Mouse (Mus musculus) heart, embryonic 10.5 days (tissue): ENCODE measurements around the gene Gm17651. TPM values are rescaled to one million over a fixed set of nuclear protein-coding genes. Genes with fewer than 3 reads are reported as not detected.

Experiments used
- DNase-seq: peaks from one replicate; pipeline ENCODE4 v3.0.0-alpha.2; 2017; ENCODE audit warnings: low spot score
- H3K27ac ChIP-seq: fragments of 300-500 bp; sonication (generic); 2 replicates; pipeline ENCODE4 v1.5.1; 2016; ENCODE audit warnings: mild to moderate bottlenecking
- H3K27me3 ChIP-seq: fragments of 300-500 bp; sonication (generic); 2 replicates; pipeline ENCODE4 v1.6.1; 2016; ENCODE audit warnings: mild to moderate bottlenecking; ENCODE audit not compliant: poor library complexity, insufficient read depth, severe bottlenecking
- H3K36me3 ChIP-seq: fragments of 300-500 bp; sonication (generic); 2 replicates; pipeline ENCODE4 v1.6.1; 2016; ENCODE audit warnings: mild to moderate bottlenecking, moderate library complexity
- H3K4me1 ChIP-seq: fragments of 300-500 bp; sonication (generic); 2 replicates; pipeline ENCODE4 v1.6.1; 2016; ENCODE audit warnings: mild to moderate bottlenecking
- H3K4me3 ChIP-seq: fragments of 300-500 bp; sonication (generic); 2 replicates; pipeline ENCODE4 v1.5.1; 2016; ENCODE audit warnings: mild to moderate bottlenecking, moderate library complexity
- H3K9me3 ChIP-seq: fragments of 300-500 bp; sonication (generic); 2 replicates; pipeline ENCODE4 v1.6.1; 2016; ENCODE audit warnings: mild to moderate bottlenecking, moderate library complexity
- WGBS: fragments of 180-500 bp; shearing (Covaris S2); methylation state at CpG from one replicate; pipeline ENCODE4 v1.1.7; 2016; 5-methylcytosine and 5-hydroxymethylcytosine counted together
- microRNA-seq: library from miRNA; unstranded; fragments of <30 nt; microRNA quantifications from one replicate; pipeline ENCODE4, GENCODE M21; 2017
- polyA plus RNA-seq: library from polyadenylated mRNA; unstranded; fragments of >200 nt; fragmentation: Nextera tagmentation; extraction: Ambion mirVana; gene quantifications from 2 replicates; pipeline ENCODE4 v1.2.1, GENCODE M21; 2016

Gm17651 gene
- polyA plus RNA-seq, 1 experiment from 2014 or later: not detected

DNA sequence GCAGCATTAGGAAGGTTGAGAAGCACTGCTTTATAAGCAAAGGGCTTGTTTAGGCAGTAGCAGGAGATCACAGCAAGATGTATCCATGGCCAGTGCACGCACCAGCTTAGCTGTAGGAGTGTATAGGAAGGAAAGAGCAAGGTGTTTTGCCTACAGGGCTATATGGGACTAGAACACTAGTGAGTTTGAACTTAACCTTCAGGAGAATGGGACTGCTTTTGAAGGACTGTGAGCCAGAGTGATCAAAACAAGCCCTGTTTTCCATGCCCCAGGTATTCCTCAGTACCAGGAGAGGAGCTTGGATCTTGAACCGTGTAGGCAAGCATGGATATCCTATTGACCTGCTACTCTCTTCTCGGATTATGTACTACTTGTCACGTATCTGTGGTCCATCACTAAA lies 33.1 kb downstream of the Gm17651 start:
- no peak for DNase-seq
- no peaks in the 10 kb centered on the region for H3K27me3 ChIP-seq
- no peaks in the 10 kb centered on the region for H3K36me3 ChIP-seq
- no peak overlapping the region for H3K4me3 ChIP-seq
- H3K9me3 ChIP-seq: no peaks in the 10 kb centered on the region
- no peaks in the 10 kb centered on the region for H3K4me1 ChIP-seq
- 93% methylated on average over 4 of the region's 4 CpGs for WGBS
- no peak overlapping the region for H3K27ac ChIP-seq

DNA sequence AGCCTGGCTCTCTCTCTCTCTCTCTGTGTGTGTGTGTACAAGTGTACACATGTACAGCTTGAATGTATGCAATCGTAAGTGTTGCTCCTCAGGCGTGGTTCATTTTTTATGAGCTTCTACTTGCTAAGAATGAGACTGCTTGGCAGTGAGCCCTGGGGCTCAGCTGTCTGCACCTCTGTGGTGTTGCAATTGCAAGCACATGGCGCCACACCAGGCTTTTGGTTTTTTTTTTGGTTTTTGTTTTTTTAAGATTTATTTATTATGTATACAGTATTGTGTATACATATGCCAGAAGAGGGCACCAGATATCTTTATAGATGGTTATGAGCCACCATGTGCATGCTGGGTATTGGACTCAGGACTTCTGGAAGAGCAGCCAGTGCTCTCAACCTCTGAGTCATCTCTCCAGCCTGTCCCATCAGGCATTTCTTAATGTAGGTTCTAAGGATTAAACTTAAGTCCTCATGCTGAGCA lies 40.2 kb downstream of the Gm17651 start:
- no peaks in the 10 kb centered on the region for H3K36me3 ChIP-seq
- no peaks in the 10 kb centered on the region for H3K4me1 ChIP-seq
- no peak for DNase-seq
- 82% methylated on average over 3 of the region's 3 CpGs for WGBS
- H3K27me3 ChIP-seq: no peaks in the 10 kb centered on the region
- no peaks in the 10 kb centered on the region for H3K9me3 ChIP-seq
- no peak overlapping the region for H3K4me3 ChIP-seq
- no peak overlapping the region for H3K27ac ChIP-seq

DNA sequence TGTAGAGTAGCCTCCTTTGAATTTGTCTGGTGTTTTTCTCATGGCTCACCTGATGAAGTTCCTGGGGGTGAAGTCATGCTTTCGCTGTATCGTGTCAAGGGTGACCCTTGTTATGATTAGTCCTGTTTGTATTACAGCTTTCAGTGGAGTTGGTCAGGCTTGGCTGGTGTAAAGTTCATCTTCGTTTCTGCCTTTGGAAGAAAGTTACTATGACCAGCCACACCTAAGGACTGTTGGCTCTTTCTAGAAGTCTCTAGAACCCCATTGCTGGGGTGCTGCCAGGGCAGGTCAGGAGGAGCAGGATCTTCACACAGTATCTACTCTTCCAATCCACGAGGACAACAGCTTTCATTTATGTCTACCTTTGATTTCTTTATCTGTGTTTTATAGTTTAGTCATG lies 41.0 kb downstream of the Gm17651 start:
- H3K36me3 ChIP-seq: no peaks in the 10 kb centered on the region
- DNase-seq: no peak
- H3K27me3 ChIP-seq: no peaks in the 10 kb centered on the region
- H3K27ac ChIP-seq: no peak overlapping the region
- 78% methylated on average over 4 of the region's 4 CpGs for WGBS
- H3K4me1 ChIP-seq: peaks cover 7% of the 10 kb centered on the region; the same call in 1 of the 2 replicates
- H3K4me3 ChIP-seq: no peak overlapping the region
- H3K9me3 ChIP-seq: no peaks in the 10 kb centered on the region

DNA sequence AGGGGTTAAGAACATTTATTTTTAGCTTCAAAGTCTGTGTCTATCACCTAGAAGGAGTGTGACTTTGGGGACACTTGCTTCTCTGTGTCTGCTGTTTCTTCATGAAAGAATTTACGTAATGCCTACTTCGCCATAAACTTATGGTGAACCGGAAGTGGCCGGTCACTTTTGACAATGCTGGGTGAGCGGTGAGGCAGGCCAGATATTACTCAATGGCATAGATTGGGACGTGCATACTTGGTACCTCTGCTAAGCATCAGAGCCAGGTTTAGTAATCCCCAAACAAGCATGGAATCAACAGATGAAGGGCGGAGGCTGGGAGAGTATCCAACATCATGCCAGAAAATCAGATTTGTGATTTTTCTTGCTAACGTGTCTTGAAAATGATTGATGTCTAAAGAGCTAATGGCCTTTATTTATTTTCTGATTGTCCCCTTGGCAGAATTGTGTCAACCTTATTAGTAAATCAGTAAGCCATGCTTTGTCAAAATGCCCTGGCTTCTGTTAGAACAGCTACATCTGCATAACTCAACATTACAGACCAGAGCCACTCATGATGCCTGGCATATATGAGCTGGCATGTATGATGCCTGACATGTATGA lies 43.1 kb downstream of the Gm17651 start:
- no peak for DNase-seq
- Histone ChIP-seq H3K4me1 (peaks cover 11% of the 10 kb centered on the region; the same call in 1 of the 2 replicates), H3K27me3 (no peaks in the 10 kb centered on the region), H3K27ac (no peak overlapping the region), H3K9me3 (no peaks in the 10 kb centered on the region), H3K36me3 (no peaks in the 10 kb centered on the region), H3K4me3 (no peak overlapping the region)
- 79% methylated on average over 8 of the region's 8 CpGs for WGBS

DNA sequence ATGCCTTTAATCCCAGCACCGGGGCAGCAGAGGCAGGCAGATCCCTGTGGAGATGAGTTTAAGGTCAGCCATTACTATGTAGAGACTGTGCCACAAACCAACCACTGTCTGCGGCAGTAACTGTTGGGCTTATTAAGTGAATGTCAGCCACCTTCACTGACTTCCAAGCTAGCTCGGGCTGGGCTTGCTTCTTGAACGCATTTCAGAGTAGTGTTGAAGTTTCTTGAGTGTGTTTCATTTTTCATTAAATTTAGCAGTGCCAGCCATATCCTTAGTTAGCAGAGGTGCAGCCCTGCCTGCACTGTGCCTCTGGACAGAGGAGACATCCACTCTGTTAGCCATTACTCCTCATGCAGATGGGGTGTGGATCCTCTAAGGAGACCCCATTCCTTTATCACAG lies 43.7 kb downstream of the Gm17651 start:
- H3K4me1 ChIP-seq: peaks cover 11% of the 10 kb centered on the region; the same call in 1 of the 2 replicates
- WGBS: 89% methylated on average over 4 of the region's 4 CpGs

DNA sequence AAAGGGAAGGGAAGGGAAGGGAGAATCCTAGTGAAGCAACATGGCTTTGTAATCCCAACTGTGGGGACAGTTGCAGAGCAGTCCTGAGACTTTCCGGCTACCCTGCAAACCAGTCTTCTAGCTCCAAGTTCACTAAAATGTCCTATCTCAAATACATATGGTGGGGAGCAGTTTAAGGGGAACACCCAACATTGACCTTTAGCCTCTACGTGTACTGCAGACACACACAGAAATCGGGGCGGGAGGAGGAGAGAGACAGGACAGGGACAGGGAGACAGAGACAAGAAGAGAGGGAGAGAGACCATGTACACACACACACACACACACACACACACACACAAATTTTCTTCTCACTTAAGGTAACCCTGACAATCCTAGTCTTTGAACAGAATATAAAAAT lies 44.6 kb downstream of the Gm17651 start:
- Histone ChIP-seq H3K27me3 (no peaks in the 10 kb centered on the region), H3K36me3 (no peaks in the 10 kb centered on the region), H3K4me1 (peaks cover 11% of the 10 kb centered on the region; the same call in 1 of the 2 replicates), H3K9me3 (no peaks in the 10 kb centered on the region), H3K27ac (no peak overlapping the region), H3K4me3 (no peak overlapping the region)
- DNase-seq: no peak
- WGBS: 81% methylated on average over 4 of the region's 4 CpGs

More for the DNA sequence above, 43.7 kb downstream of the Gm17651 start:
- H3K27me3 ChIP-seq: no peaks in the 10 kb centered on the region
- DNase-seq: no peak
- H3K9me3 ChIP-seq: no peaks in the 10 kb centered on the region
- H3K4me3 ChIP-seq: no peak overlapping the region
- no peak overlapping the region for H3K27ac ChIP-seq
- H3K36me3 ChIP-seq: no peaks in the 10 kb centered on the region

DNA sequence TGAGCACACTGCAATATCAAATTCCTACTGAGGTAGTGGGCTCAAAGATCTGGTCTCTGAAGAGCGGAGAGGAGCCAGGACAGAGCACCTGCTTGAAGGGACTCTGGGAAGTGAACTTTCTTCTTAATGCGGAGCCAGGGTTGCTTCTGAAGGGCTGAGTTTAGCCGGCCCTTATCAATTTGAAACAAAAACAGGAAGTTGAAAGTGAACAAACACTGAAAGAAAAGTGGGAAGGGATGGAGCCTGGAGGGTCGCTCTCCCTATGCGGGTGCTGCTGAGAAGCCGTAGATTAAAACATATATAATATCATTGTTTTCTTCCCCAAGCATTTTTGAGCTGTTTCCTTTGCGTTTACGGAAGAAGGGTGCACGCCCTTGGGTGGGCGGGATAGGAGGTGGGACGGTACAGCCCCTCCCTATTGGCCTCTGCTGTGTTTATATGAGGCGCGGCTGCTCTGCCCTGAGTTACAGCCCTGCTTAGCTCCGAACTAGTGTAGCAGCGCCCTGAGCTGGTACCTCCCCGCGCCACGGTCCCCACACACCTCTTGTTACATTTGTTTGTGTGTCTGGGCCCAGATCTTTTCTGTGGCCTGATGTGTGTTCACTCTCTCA lies 46.0 kb downstream of the Gm17651 start, which contains the start of gene Fmo5:
TSS of gene Fmo5 (plus strand) at position 414 of the 611 bp plus-strand sequence.
- Histone ChIP-seq H3K27ac (peak within 1 kb of the TSS; percentile 60), H3K9me3 (no peaks in the 10 kb centered on the region), H3K4me1 (peaks cover 11% of the 10 kb centered on the region; the same call in 1 of the 2 replicates), H3K36me3 (no peaks in the 10 kb centered on the region), H3K4me3 (peak within 1 kb of the TSS; percentile 66), H3K27me3 (no peaks in the 10 kb centered on the region)
- WGBS: 2% methylated on average over 18 of the region's 18 CpGs
- DNase-seq: peak; percentile 87

DNA sequence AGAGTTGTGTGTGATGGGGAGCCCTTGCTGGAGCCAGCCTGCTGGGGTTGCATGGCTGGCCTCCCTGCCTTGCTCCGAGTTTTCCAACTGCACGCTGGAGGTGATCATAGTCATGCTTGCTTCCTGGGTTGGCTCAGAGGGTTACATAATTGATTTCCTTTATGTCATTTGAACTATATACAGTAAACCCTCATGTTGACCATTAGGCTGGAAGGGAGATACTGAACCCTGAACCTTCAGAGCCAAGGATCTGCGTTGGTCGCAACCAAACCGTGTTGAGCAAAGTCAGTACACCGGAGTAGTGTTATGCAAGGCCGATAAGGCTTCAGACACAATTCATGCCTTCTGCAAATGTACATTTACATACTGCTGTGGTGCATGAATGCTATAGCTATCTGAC lies 46.6 kb downstream of the Gm17651 start:
- H3K27ac ChIP-seq: peak overlapping the region; percentile 60; the same call in 1 of the 2 replicates
- WGBS: 71% methylated on average over 7 of the region's 7 CpGs
- H3K4me1 ChIP-seq: peaks cover 11% of the 10 kb centered on the region; the same call in 1 of the 2 replicates
- H3K27me3 ChIP-seq: no peaks in the 10 kb centered on the region
- H3K36me3 ChIP-seq: no peaks in the 10 kb centered on the region
- peak overlapping the region; percentile 66 for H3K4me3 ChIP-seq
- no peak for DNase-seq
- no peaks in the 10 kb centered on the region for H3K9me3 ChIP-seq

DNA sequence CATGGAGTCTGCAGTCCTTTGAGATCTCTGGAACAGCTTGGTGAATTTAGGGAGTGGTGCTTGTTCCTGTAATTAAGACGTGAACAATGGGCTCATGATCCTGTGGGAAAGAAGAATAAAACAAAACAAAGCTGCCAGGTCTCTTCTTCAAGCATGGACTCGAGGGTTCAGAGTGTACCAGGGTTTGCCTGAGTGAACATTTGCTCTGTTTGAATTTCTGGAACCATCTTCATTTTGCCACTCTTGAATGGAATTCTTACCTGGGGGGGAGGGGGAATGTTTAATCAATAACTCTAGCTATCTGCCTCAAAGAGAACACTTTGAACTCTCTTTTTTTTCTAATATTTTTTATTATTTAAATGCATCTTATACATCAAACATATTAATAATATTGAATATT lies 49.9 kb downstream of the Gm17651 start:
- Histone ChIP-seq H3K4me3 (no peak overlapping the region), H3K4me1 (peaks cover 11% of the 10 kb centered on the region; the same call in 1 of the 2 replicates), H3K9me3 (no peaks in the 10 kb centered on the region), H3K27ac (no peak overlapping the region), H3K36me3 (no peaks in the 10 kb centered on the region), H3K27me3 (no peaks in the 10 kb centered on the region)
- WGBS: 54% methylated on average over 2 of the region's 2 CpGs
- no peak for DNase-seq

Small RNAs within 50 kb of the gene (microRNA-seq; reads per million reads assigned to microRNA genes)
- not detected for gene Mir7225

Other genes starting within 250 kb of the Gm17651 start
- 21.7 and 22.8 TPM in 2 replicates for gene Chd1l, start 64.5 kb downstream of the Gm17651 start, polyA plus RNA-seq
- 1.9 and 3.2 TPM in 2 replicates for gene Fmo5, start 45.9 kb downstream of the Gm17651 start, polyA plus RNA-seq
- 16.2 and 25.6 TPM in 2 replicates for gene Prkab2, start 16.5 kb downstream of the Gm17651 start, polyA plus RNA-seq
- 42.0 and 84.8 TPM in 2 replicates for gene Pde4dip, start 214.0 kb upstream of the Gm17651 start, polyA plus RNA-seq
- gene Sec22b, start 226.5 kb upstream of the Gm17651 start, polyA plus RNA-seq: 140 and 154 TPM in 2 replicates